Mouse (Mus musculus) liver, adult 2 months (tissue): Measurements from ENCODE around the gene Neurog1. TPM values are rescaled to one million over a fixed set of nuclear protein-coding genes. Genes with fewer than 3 reads are reported as not detected.

Source experiments
- DNase-seq: peaks from one replicate; pipeline ENCODE4 v3.0.0-alpha.2; 2011; ENCODE audit warnings: low read depth, low spot score; ENCODE audit errors: extremely low read depth
- H3K27ac ChIP-seq: fragments of 200-500 bp; replicated peaks from 2 replicates; pipeline ENCODE4 v1.5.1; 2012; ENCODE audit warnings: low read depth, mild to moderate bottlenecking, control low read depth, inconsistent platforms, low read length; ENCODE audit not compliant: insufficient read depth
- H3K27me3 ChIP-seq: fragments of 200-500 bp; 2 replicates; pipeline ENCODE4 v1.6.1; 2012; ENCODE audit warnings: mild to moderate bottlenecking, moderate library complexity, low read length, inconsistent platforms; ENCODE audit not compliant: control insufficient read depth, insufficient read depth
- H3K36me3 ChIP-seq: fragments of 200-500 bp; 2 replicates; pipeline ENCODE4 v1.6.1; 2012; ENCODE audit warnings: low read length, inconsistent platforms; ENCODE audit not compliant: control insufficient read depth, insufficient read depth
- H3K4me1 ChIP-seq: fragments of 200-500 bp; 2 replicates; pipeline ENCODE4 v1.6.1; 2011; ENCODE audit warnings: low read length; ENCODE audit not compliant: control insufficient read depth, insufficient read depth
- H3K4me3 ChIP-seq: fragments of 200-500 bp; 2 replicates; pipeline ENCODE4 v1.5.1; 2011; ENCODE audit warnings: low read depth, mild to moderate bottlenecking, control low read depth, low read length, moderate library complexity; ENCODE audit not compliant: insufficient read depth
- H3K79me2 ChIP-seq: fragments of 200-500 bp; 2 replicates; pipeline ENCODE4 v1.6.1; 2012; ENCODE audit warnings: inconsistent platforms, mild to moderate bottlenecking, low read length, moderate library complexity; ENCODE audit not compliant: control insufficient read depth, insufficient read depth
- H3K9ac ChIP-seq: fragments of 200-500 bp; 2 replicates; pipeline ENCODE4 v1.6.1; 2012; ENCODE audit warnings: low read depth, mild to moderate bottlenecking, control low read depth, inconsistent platforms, low read length
- CTCF ChIP-seq: fragments of 200-500 bp; IDR thresholded peaks from 2 replicates; pipeline ENCODE4 v1.5.1; 2011; ENCODE audit warnings: low read depth, low read length, control low read depth
- POLR2A ChIP-seq: fragments of 200-500 bp; IDR thresholded peaks from 2 replicates; pipeline ENCODE4 v1.6.1; 2011; ENCODE audit warnings: low read length, control low read depth; ENCODE audit not compliant: insufficient read depth; ENCODE audit errors: extremely low read depth
- WGBS: fragments of 180-500 bp; shearing (Covaris S2); methylation state at CpG from one replicate; pipeline ENCODE4 v1.1.7; 2018; 5-methylcytosine and 5-hydroxymethylcytosine counted together
- polyA plus RNA-seq: library from polyadenylated mRNA; depleted of rRNA; stranded (reverse); fragments of >200 nt; gene quantifications from 2 replicates; pipeline ENCODE4 v1.2.3, GENCODE M21; 2012
- total RNA-seq: library from RNA; depleted of rRNA; stranded (reverse); fragments of >200 nt; gene quantifications from 2 replicates; pipeline ENCODE4 v1.2.3, GENCODE M21; 2014

The Neurog1 gene
- total and polyA plus RNA-seq, 2 experiments, result not detected

DNA sequence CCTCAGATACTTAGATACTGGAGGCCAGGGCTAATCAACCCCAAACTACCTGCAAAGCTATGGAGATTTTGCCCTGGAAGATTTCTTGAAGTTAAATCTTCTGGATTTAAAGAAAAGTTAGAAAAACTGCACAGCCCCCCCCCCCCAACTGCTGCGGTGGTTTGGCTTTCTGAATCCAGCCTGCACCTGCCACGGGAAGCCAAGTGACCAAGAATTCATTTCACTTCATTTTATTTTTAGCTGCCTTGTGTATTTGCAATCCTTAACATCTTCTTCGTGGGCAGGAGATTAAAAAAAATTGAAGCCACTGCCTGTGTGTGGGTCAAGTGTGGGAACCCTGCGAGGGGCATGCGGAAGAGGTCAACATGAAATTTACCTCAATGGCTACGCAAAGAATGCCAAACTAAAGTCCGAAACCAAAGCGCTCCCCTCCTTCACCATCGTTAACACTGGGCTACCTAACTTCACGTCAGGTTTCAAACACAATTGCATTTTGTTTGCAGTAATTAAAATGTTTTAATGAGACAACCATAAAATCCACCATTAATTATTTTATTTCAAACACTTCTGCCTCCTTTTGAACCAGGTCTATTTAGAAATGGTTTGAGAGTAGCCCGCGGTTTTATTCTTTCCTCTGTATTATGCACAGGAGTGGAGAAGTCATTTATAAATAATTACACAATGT lies 5.6 kb upstream of the Neurog1 start:
- Histone ChIP-seq H3K4me1 (no peaks in the 10 kb centered on the region), H3K9ac (no peak overlapping the region), H3K27me3 (peaks cover 27% of the 10 kb centered on the region), H3K27ac (no peak overlapping the region), H3K4me3 (no peak overlapping the region), H3K36me3 (no peaks in the 10 kb centered on the region), H3K79me2 (no peaks in the 10 kb centered on the region)
- TF ChIP-seq CTCF (no peak), POLR2A (no peak)
- 10% methylated on average over 12 of the region's 12 CpGs for WGBS
- no peak for DNase-seq

- Histone ChIP-seq H3K4me1 (no peaks in the 10 kb centered on the region), H3K79me2 (no peaks in the 10 kb centered on the region), H3K27ac (no peak overlapping the region), H3K36me3 (no peaks in the 10 kb centered on the region), H3K4me3 (no peak overlapping the region), H3K27me3 (peaks cover 35% of the 10 kb centered on the region), H3K9ac (no peak overlapping the region)
- TF ChIP-seq POLR2A, result no peak
- no peak for TF ChIP-seq CTCF
- DNase-seq, result no peak
- WGBS, result 10% methylated on average over 14 of the region's 14 CpGs
Measured at GRCm38 (mm10) chr13:56256716-56257299, 4.8 kb upstream of the Neurog1 start.

DNA sequence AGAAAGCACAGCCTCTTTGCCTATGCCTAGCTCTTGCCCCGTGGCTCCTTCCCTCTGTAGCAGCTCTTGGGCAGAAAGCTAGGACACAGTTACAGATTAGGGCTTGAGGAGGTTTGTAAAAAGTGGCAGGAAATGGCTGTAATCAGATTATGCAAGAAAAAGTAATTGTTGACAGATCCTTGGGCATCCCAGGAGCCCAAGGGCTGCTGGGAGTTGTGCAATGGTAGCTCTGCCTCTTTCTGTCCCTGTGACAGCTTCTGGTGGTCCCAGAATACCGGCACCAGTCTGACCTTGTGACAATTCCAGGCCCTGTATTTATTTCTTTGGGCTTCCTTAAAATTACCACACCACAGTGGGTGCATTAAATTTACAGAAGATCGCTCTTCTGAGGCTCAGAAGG lies 1.4 kb upstream of the Neurog1 start:
- H3K4me1 ChIP-seq, result no peaks in the 10 kb centered on the region
- no peak overlapping the region for H3K4me3 ChIP-seq
- H3K27ac ChIP-seq, result no peak overlapping the region
- WGBS, result 17% methylated on average over 3 of the region's 3 CpGs
- H3K27me3 ChIP-seq, result peaks cover 36% of the 10 kb centered on the region
- no peaks in the 10 kb centered on the region for H3K79me2 ChIP-seq
- H3K9ac ChIP-seq, result no peak overlapping the region
- TF ChIP-seq POLR2A (no peak), CTCF (no peak)
- DNase-seq, result no peak
- no peaks in the 10 kb centered on the region for H3K36me3 ChIP-seq

- Histone ChIP-seq H3K27ac (no peak overlapping the region), H3K27me3 (peaks cover 38% of the 10 kb centered on the region), H3K4me1 (no peaks in the 10 kb centered on the region), H3K36me3 (no peaks in the 10 kb centered on the region), H3K79me2 (no peaks in the 10 kb centered on the region), H3K9ac (no peak overlapping the region), H3K4me3 (no peak overlapping the region)
- 17% methylated on average over 8 of the region's 8 CpGs for WGBS
- TF ChIP-seq POLR2A, result no peak
- DNase-seq, result no peak
Measured at GRCm38 (mm10) chr13:56252783-56253182, 820 bp upstream of the Neurog1 start.

DNA sequence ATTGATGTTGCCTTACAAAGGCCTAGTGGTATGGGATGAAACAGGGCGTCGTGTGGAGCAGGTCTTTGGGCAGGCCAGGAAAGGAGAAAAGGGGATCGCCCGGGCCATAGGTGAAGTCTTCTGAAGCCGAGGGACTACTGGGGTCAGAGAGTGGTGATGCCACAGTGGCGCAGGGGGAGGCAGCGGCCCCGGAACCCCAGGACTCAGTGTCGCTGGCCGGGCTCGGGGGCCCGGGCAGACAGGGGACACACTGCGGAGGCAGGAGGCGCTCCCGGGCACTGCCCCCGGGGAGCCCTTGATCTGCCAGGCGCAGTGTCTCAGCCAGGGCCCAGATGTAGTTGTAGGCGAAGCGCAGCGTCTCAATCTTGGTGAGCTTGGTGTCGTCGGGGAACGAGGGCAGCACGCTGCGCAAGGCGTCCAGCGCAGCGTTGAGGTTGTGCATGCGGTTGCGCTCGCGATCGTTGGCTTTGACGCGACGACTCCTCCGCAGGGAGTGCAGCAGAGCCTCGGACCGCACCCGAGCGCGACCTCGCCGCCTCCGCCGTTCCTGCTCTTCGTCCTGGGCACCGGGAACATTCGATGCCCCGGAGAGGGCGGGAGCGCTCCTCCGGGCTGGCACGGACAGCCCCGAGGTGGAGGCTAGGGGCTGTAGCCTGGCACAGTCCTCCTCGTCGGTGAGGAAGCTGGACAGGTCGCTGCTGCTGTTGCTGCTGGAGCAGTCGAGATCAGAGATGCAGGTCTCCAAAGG lies 613 bp downstream of the Neurog1 start:
- 4% methylated on average over 59 of the region's 59 CpGs for WGBS
- H3K27me3 ChIP-seq, result peaks cover 37% of the 10 kb centered on the region
- no peak for DNase-seq

More for the DNA sequence above, 613 bp downstream of the Neurog1 start:
- TF ChIP-seq CTCF (no peak), POLR2A (no peak)
- Histone ChIP-seq H3K9ac (no peak overlapping the region), H3K4me3 (no peak overlapping the region), H3K27ac (no peak overlapping the region), H3K4me1 (no peaks in the 10 kb centered on the region), H3K79me2 (no peaks in the 10 kb centered on the region), H3K36me3 (no peaks in the 10 kb centered on the region)
